Mouse (Mus musculus): Measurements from ENCODE around the gene Lingo2.

Lingo2 gene

DNA sequence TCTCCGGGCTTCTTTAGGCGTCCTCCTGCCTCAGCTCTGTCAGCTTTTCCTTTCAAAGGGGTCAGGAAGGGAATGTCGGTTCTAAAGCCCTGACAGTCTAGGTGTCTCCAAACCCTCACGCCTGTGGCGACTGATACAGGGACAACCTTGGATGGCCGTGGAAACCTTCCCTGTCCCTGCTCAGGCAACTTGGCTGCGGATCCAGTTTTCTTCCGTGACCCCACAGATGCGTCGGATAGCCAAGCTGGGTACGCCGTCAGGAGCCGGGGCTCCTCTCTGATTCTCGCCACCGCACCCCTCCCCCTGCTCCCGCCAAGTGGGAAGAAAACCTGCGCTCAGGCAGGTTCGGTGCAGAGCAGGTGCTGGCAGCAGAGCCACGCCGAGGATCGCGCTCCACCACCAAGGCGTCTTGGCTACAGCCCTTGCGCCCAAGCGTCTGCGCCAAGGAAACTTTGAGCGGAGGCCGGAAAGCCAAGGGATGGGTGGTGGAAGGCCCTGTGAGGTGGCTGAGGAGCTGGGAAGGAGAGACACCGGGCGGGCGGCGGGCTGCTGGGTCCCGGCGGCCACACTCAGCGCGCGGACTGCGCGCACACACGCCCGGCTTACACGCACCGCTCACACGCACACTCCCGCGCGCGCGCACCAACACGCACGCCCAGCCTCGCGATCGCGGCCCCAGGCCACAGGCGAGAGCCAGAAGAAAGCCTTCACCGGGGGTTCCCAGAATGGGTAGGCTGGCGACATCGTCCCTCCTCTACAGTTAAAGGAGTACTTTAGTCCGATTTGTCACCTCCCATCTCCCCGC lies at the start of gene Lingo2:
TSS of gene Lingo2 (minus strand) at position 598 of the 805 bp plus-strand sequence.
- in situ Hi-C loops (cut with MboI; ENCODE audit: low pct_unique_long_range_greater_than_20kb in 1 of 2, low sequenced_read_pairs in 2 of 2, unreplicated experiment in 1 of 2) = no loop called here

DNA sequence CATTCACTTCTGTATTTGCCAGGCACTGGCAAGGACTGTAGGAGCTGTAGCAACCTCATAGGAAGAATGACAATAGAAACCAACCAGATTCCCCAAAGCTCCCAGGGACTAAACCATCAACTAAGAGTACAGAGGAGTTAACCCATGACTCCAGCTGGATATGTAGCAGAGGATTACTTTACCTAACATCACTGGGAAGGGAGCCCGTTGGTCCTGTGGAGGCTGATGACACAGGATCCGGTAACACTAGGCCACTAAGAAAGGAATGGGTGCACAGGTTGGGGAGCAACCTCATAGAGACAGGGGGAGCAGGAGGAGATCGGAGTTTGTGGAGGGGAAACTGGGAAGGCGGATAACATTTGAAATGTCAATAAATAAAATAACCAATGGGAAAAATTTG lies 21.8 kb upstream of the Lingo2 start:
- in situ Hi-C loops (cut with MboI; ENCODE audit: low pct_unique_long_range_greater_than_20kb in 1 of 2, low sequenced_read_pairs in 2 of 2, unreplicated experiment in 1 of 2) = no loop called here

DNA sequence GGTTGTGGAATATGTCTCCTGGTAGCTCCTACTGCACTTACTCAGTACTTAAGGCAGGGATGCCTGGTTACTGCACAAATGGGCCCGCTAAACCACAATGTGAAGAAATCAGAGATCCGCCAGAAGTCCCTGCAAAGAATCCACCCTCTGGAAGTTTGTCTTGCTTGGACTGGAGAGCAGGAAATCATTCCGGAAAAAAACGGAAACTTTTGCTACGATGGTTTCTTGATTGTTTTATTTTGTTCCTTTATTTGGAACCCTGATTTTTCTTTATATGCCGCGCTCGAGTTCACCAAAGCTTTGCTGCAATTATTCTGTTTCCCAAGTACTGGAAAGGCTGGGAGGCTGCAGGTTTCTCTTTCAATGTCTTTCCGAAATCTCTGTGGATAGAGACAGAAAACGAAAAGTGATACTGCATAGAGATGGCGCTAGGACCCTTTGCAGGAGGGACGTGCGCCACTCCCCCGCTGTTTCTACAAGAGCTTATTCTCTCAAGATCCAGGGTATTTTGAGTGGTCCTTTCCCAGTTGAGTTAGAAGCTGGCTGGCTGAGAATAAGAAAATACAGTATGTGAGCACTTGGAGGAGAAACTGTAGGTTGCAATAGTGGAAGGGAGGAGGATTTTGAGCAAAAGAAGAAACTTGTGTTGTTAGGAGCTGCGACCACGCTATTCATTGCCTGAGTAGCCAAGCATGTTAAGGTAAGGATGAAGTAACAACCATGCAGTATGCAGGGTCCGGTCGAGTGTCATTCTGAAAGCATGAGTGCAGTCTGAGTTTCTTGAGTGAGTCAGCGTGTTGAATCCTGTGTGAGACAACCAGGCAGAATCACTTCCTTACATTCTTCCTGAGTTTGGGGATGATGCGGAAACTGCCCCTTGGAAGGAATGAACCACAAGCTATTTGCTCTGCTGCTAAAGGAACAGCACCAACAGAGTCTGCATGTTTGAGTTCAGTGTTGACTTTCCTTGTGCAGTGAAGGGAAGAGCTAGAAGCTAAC lies 1.2 kb upstream of the Lingo2 start:
- in situ Hi-C loops (cut with MboI; ENCODE audit: low pct_unique_long_range_greater_than_20kb in 1 of 2, low sequenced_read_pairs in 2 of 2, unreplicated experiment in 1 of 2) = no loop called here

DNA sequence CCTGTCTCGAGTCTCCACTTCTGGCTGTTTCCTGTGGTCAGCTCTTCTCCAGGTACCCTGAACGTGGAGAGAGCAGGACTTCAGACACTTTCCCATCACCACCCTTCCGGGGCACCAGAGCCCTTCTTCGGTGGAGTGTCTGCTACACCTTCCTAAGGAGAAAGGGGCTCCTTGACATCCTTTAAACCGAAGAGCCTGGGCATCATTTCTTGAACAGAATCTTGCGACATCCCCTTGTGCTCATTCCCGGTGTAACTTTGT lies 338 bp upstream of the Lingo2 start:
- in situ Hi-C loops (cut with MboI; ENCODE audit: low pct_unique_long_range_greater_than_20kb in 1 of 2, low sequenced_read_pairs in 2 of 2, unreplicated experiment in 1 of 2) = no loop called here

DNA sequence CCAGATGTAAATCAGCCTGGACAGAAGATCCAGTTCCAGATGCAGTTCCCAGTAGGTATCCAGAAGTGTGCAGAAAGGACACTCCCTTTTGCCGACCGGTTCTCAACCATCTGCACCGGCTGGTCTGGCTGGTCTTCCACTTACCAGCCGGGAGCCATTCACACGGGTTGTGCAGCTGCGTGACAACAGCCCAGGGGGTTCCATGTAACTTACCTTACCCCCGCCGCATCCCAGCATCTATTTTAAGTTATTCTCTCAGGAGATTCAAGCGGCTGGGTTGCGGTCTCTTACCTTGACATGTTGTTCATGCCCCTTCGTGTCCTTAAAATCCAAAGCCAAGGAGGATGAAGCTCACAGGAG lies 777 bp downstream of the Lingo2 start:
- in situ Hi-C loops (cut with MboI; ENCODE audit: low pct_unique_long_range_greater_than_20kb in 1 of 2, low sequenced_read_pairs in 2 of 2, unreplicated experiment in 1 of 2) = no loop called here

DNA sequence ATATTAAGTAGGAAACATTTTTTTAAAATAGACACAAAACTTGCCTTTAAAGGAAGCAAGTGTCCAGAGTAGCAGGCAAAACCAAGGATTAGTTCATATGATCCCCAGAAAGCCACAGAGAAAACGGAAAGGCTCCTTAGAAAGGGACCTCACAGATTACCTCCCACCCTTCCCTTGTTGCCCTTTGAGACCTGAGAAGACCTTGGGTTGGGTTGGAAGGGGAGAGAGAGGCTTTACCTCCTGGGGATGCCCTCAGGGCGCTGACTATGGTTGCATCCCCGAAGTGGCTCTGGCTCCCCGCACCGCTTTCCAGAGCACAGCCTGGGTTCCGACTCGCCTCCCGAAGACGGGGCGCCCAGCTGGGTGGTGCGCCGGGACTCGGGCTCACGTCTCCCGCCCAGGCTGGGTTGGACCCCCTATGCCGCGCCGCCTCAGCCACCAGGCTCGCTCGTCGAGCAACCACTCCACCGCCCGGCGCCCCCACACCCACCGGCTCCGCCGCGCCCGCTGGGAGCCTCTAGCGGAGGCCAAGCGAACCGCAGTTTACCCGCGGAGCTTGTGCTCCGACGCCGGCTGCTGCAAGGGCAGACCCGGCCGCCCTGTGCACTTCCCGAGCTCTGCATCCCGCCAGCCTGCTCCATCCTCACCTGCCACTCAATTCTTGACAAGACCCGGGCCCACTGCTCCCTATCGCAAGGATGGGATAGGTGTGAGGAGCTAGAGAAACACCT lies 1.4 kb downstream of the Lingo2 start:
- in situ Hi-C loops (cut with MboI; ENCODE audit: low pct_unique_long_range_greater_than_20kb in 1 of 2, low sequenced_read_pairs in 2 of 2, unreplicated experiment in 1 of 2) = no loop called here

DNA sequence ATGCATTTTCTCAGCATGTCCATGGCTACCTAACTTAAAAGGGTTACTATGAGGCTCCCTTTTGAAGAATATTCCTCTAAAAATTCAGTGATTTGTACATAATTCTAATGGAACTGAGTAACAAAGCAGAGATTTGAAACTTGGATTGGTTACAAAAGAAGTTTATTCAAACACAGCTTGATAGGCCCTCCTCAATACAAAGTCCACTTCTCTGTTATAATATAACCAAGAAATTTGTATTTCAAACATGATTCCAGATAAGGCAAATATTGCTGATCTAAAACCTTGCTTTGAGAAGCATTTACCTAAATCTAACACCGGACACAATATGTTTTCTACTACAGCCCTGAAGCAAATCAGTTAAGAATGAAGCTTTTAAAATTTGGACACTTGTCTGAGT lies 60.7 kb downstream of the Lingo2 start:
- in situ Hi-C loops (cut with MboI; ENCODE audit: low pct_unique_long_range_greater_than_20kb in 1 of 2, low sequenced_read_pairs in 2 of 2, unreplicated experiment in 1 of 2) = no loop called here

DNA sequence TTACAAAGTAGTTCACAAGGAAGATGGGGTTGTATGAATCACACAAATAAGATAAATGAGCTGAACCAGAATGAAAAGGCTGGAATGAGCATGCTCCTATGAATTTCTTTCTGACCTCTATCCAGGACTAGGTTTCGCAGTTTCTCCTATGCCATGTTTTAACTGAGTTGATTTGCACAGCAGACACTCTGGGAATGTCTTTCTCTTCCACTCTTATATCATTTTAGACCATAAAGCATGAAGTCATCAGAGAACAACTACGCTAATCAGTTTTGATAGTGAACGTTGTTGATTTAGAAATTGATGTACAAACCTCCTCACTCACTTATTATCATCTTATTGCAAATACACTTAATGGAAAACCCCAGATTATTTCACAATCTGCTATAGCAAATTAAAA lies 61.2 kb downstream of the Lingo2 start:
- in situ Hi-C loops (cut with MboI; ENCODE audit: low pct_unique_long_range_greater_than_20kb in 1 of 2, low sequenced_read_pairs in 2 of 2, unreplicated experiment in 1 of 2) = no loop called here

DNA sequence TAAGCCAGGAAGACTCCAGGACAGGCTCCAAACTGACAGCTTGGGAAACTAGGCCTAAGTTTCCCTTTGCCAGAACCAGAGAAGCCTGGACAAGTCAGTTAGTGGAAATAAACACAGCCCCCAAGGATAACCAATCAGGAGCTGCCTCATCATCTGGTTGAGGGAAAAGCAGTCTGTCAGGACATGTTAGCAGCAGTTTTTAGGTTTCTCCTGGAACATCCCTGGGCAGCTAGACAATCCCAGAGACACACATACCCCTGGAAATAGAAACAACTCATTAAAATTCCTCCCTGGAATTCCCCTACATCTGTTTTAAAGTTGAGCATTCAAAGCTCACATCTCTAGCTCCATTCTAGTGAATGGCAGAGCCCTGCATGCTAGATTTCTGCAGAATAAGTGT lies 76.8 kb downstream of the Lingo2 start:
- in situ Hi-C loops (cut with MboI; ENCODE audit: low pct_unique_long_range_greater_than_20kb in 1 of 2, low sequenced_read_pairs in 2 of 2, unreplicated experiment in 1 of 2) = no loop called here

DNA sequence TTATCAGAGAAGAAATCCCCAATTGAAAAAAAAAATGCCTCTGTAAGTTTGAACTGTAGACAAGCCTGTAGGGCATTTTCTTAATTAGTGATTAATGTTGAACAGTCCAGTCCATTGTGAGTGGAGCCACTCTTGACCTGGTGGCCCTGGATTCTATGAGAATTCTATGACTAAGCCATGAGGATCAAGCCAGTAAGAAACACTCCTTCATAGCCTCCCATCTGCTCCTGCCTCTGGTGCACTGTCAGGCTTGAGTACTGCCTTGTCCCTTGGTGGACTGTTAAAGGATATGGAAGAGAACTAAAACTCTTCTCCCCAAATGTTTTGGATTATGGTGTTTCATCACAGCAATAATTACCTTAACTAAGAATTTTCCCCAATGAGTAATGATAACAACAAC lies 126.6 kb downstream of the Lingo2 start:
- in situ Hi-C loops (cut with MboI; ENCODE audit: low pct_unique_long_range_greater_than_20kb in 1 of 2, low sequenced_read_pairs in 2 of 2, unreplicated experiment in 1 of 2) = no loop called here

DNA sequence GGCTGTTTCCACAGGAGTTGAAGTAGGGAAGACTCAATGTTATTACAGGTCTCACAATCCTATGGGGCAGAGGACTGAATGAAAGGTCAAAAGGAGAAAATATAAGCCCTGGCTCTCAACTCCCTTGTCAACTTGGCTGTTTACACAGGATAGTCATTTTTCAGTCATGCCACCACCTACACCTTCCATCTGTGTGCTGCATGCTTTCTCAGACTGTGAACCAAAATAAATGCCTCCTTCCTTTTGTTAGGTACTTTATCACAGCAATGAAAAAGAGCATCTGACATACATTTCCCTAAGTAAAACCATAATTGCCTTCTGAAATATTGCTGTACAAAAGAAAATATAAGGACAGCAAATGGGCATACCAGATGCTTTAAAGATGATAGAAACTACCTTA lies 129.6 kb downstream of the Lingo2 start:
- in situ Hi-C loops (cut with MboI; ENCODE audit: low pct_unique_long_range_greater_than_20kb in 1 of 2, low sequenced_read_pairs in 2 of 2, unreplicated experiment in 1 of 2) = no loop called here

DNA sequence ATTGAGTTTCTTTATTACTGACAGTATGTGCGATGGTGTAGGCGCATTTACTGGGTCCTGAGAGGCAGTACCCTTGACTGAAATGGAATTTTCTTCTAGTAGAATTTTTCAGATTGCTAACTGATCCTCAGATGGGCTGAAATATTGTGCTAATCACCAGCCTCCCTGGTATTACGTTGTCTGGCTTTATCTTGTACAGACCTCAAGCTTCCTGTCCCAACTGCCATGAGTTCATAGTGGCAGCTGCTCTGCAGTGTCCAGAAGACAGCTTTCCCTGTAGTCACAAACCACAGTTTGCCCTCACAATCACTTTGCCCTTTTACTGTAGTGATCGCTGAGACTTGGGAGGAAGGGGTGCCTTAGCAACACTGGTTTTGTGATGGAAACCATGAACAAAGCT lies 176.5 kb downstream of the Lingo2 start:
- in situ Hi-C loops (cut with MboI; ENCODE audit: low pct_unique_long_range_greater_than_20kb in 1 of 2, low sequenced_read_pairs in 2 of 2, unreplicated experiment in 1 of 2) = no loop called here

DNA sequence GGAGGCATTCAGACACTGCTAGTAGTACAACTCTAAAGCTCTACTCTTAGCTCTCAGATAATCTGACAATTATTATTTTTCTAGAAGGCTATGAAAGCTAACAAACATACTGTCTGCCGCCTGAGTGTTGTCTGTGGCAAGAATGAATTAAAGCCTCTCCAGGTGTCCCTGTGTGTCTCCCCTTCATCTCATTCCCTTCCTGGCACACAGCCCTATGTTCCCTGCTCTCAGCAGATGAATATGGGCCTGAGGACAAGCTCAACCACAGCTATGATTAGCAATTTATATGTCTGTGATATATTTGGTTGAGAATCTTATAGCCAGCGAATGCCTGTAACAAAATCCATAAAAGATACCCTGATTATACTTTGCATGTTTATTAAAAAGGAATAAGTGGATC lies 220.9 kb downstream of the Lingo2 start:
- in situ Hi-C loops (cut with MboI; ENCODE audit: low pct_unique_long_range_greater_than_20kb in 1 of 2, low sequenced_read_pairs in 2 of 2, unreplicated experiment in 1 of 2) = no loop called here

DNA sequence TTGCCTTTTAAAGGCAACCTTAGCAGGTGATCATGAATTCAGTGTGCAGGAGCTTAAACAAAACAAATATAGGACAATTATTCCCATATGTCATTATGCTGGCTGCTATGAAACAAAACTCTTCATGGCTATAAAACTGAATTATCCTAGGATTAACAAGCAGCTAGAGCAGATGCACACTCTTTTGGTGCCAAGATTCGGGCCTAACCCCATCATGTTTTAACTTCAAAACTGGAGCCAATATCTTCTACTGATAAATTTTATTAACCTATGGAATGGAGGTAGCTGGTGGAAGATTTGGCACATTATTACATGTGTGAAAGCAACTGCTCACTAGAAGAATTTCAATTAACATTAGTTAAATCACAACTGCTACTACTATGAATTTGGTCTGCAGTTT lies 235.1 kb downstream of the Lingo2 start:
- in situ Hi-C loops (cut with MboI; ENCODE audit: low pct_unique_long_range_greater_than_20kb in 1 of 2, low sequenced_read_pairs in 2 of 2, unreplicated experiment in 1 of 2) = no loop called here

DNA sequence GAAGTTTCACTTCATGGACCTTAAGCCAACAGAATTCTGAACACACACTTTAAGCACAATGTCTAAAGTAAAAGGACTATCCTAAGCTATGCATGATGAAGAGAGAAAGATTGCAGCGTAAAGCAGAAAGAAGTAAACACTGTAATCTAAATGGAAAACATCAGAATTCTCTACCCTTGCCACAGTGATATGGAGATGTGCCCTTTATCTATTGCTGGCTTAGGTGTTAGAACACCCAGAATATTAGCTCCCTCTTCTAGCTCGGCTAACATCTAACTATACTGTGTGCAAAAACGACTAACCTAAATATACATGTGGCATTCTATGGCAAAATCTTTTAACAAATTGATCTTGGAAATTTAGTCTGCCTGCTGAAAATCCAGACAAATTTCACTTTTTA lies 252.7 kb downstream of the Lingo2 start:
- in situ Hi-C loops (cut with MboI; ENCODE audit: low pct_unique_long_range_greater_than_20kb in 1 of 2, low sequenced_read_pairs in 2 of 2, unreplicated experiment in 1 of 2) = no loop called here

DNA sequence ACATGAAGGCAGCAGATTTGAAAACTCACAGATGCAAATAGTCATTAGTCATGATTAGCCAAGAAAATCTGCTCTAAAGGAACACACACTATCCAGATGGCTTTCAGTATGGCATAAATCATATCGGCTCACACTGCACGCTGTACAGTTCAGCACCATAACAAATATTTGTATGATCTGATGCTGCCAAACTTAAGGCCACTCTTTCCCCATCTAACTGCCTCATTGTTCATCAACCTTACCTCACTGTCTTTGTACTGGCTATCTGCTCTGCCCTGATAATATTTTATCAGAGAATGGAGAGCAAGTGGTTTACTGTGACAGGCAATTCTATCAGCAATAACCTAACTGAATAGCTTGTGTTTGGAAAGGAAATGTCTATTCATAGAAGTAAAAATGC lies 254.7 kb downstream of the Lingo2 start:
- in situ Hi-C loops (cut with MboI; ENCODE audit: low pct_unique_long_range_greater_than_20kb in 1 of 2, low sequenced_read_pairs in 2 of 2, unreplicated experiment in 1 of 2) = no loop called here

DNA sequence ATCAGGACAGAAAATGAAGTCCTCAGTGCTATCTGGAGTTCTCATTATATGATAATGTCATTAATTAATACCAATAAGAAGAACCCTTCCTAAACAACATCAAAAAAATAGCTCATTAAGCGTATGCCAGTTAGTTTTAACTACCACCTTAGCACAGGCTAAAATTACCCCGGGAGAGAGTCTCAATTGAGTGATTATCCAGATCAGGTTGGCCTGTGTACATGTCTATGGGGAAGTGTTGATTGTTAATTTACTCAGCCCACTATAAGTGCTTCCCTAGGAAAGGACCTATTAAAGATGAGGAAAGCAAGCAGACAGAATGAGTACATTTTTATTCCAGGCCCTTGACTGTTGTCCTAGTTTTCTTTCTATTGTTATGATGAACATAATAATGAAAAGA lies 291.6 kb downstream of the Lingo2 start:
- in situ Hi-C loops (cut with MboI; ENCODE audit: low pct_unique_long_range_greater_than_20kb in 1 of 2, low sequenced_read_pairs in 2 of 2, unreplicated experiment in 1 of 2) = no loop called here

DNA sequence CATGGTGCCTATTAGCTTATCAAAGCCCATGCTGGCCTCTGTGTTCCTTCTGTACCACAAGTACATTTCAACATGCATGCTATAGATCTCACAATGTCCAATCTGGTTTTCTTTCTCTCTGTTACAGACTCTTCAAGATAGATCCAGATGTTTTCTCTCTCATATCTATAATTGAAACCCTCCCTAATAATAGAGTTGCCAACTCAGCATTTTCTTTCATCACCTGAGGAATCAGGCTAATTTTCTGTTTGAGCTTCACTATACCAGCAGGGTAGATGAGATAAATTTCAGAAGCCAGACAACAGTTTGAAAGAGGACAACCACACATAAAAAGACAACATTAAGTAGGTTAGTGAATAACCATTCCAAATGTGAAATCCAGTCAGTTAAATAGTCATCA lies 303.8 kb downstream of the Lingo2 start:
- in situ Hi-C loops (cut with MboI; ENCODE audit: low pct_unique_long_range_greater_than_20kb in 1 of 2, low sequenced_read_pairs in 2 of 2, unreplicated experiment in 1 of 2) = no loop called here

DNA sequence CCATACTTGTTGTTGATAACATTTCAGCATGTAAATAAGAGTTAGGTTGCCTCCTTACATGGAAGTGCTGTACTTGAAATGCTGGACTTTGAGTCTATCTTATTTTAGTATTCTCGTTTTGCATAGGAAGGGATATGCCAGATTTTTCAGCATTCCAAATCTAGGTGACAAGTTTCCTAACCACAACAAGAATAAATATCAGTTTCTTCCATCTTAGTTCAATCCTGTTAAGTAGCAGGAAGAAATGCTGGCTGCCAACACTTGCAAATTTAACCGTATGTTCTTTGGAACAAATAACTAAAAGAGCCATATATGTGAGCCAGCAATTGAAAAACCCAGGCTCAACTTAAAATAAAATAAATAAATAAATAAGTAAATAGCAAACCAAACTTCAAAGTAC lies 315.9 kb downstream of the Lingo2 start:
- in situ Hi-C loops (cut with MboI; ENCODE audit: low pct_unique_long_range_greater_than_20kb in 1 of 2, low sequenced_read_pairs in 2 of 2, unreplicated experiment in 1 of 2) = no loop called here

All from mouse embryonic stem cell (cell line).